Mouse (Mus musculus): ENCODE measurements around the gene Mrpl9. TPM values are rescaled to one million over a fixed set of nuclear protein-coding genes. Genes with fewer than 3 reads are reported as not detected.

Gene Mrpl9
- total RNA-seq, 2 experiments from 2014 or later = 69.9 to 77.6 TPM

Other genes starting within 250 kb of the Mrpl9 start
- not detected for gene Gm5286, start 246.6 kb upstream of the Mrpl9 start, total RNA-seq (2021)
- not detected for gene Gm4778, start 179.3 kb upstream of the Mrpl9 start, total RNA-seq (2021)
- gene Them4, start 133.2 kb upstream of the Mrpl9 start, total RNA-seq (2021) = 1 to 10 TPM; 7.5 to 9.7 TPM
- gene Them5, start 101.2 kb upstream of the Mrpl9 start, total RNA-seq (2021) = not detected
- under 1 TPM; 0.38 to 0.40 TPM for gene C2cd4d, start 80.9 kb upstream of the Mrpl9 start, total RNA-seq (2021)
- gene Rorc, start 70.5 kb upstream of the Mrpl9 start, total RNA-seq (2021) = 10 to 100 TPM; 20.3 to 27.7 TPM
- gene Lingo4, start 44.8 kb upstream of the Mrpl9 start, total RNA-seq (2021) = under 1 TPM; 0.56 to 0.70 TPM
- gene Tdrkh, start 30.0 kb upstream of the Mrpl9 start, total RNA-seq (2021) = 10 to 100 TPM in 1 of 2 experiments, 1 to 10 TPM in 1; 8.5 to 14.3 TPM
- gene Oaz3, start 597 bp downstream of the Mrpl9 start, total RNA-seq (2021) = not detected
- gene Celf3, start 35.0 kb downstream of the Mrpl9 start, total RNA-seq (2021) = 10 to 100 TPM; 16.3 to 29.0 TPM
- gene Riiad1, start 37.0 kb downstream of the Mrpl9 start, total RNA-seq (2021) = 1 to 10 TPM; 3.0 to 3.3 TPM
- gene Snx27, start 139.4 kb downstream of the Mrpl9 start, total RNA-seq (2021) = 10 to 100 TPM; 43.7 to 49.9 TPM
- not detected for gene Gm10972, start 199.8 kb downstream of the Mrpl9 start, total RNA-seq (2021)
- 10 to 100 TPM in 1 of 2 experiments, 1 to 10 TPM in 1; 7.3 to 13.5 TPM for gene Tuft1, start 215.6 kb downstream of the Mrpl9 start, total RNA-seq (2021)

Measured in adrenal gland, adult 18-20 months (tissue).